Comparison of ENCODE assay signal across 8 mouse cellular contexts in genomic region chr5:34336775-34337450, GRCm38 (mm10). TPM values are rescaled to one million over a fixed set of nuclear protein-coding genes. Genes with fewer than 3 reads are reported as not detected.
A peak's percentile ranks its signal among the peaks of the same experiment; 100 is the strongest.
DNase-seq lines count a peak whose midpoint lies in the region; ATAC-seq lines count a peak whose summit lies in the region.

No protein-coding gene starts in this region.

- H3K27me3 ChIP-seq in heart, embryonic 10.5 days (ENCODE audit: insufficient read depth, poor library complexity, severe bottlenecking), result no peaks in the 10 kb centered on the region
- H3K27me3 ChIP-seq in liver, embryonic 16.5 days (ENCODE audit: control insufficient read depth, insufficient read depth, low read depth, low read length), result no peaks in the 10 kb centered on the region
- H3K27me3 ChIP-seq in stomach, embryonic 16.5 days (ENCODE audit: control insufficient read depth, insufficient read depth, low read length), result no peaks in the 10 kb centered on the region

- peak overlapping the region; percentile 97 for H3K9ac ChIP-seq in liver, embryonic 16.5 days (ENCODE audit: low read depth, low read length)
- H3K9ac ChIP-seq in stomach, embryonic 16.5 days (ENCODE audit: low read length), result peak overlapping the region; percentile 98

- H3K9me3 ChIP-seq in heart, embryonic 10.5 days, result no peaks in the 10 kb centered on the region
- H3K9me3 ChIP-seq in liver, embryonic 16.5 days (replicated peaks; ENCODE audit: control insufficient read depth, low read length), result no peaks in the 10 kb centered on the region
- no peaks in the 10 kb centered on the region for H3K9me3 ChIP-seq in stomach, embryonic 16.5 days (replicated peaks; ENCODE audit: control insufficient read depth, low read length)

- peak; percentile 50 for ATAC-seq in liver, embryonic 16.5 days (ENCODE audit: low read depth)
- ATAC-seq in stomach, embryonic 16.5 days (ENCODE audit: insufficient read depth, low FRiP score), result peak; percentile 59; the same call in 1 of the 2 replicates

- H3K4me3 ChIP-seq in heart, embryonic 10.5 days, result peak overlapping the region; percentile 96
- H3K4me3 ChIP-seq in liver, embryonic 16.5 days (ENCODE audit: low read depth, low read length), result peak overlapping the region; percentile 99
- H3K4me3 ChIP-seq in stomach, embryonic 16.5 days (replicated peaks; ENCODE audit: low read length), result peak overlapping the region; percentile 97

- peaks cover 7% of the 10 kb centered on the region for H3K36me3 ChIP-seq in heart, embryonic 10.5 days
- no peaks in the 10 kb centered on the region for H3K36me3 ChIP-seq in liver, embryonic 16.5 days (ENCODE audit: control insufficient read depth, insufficient read depth)
- H3K36me3 ChIP-seq in stomach, embryonic 16.5 days (ENCODE audit: control insufficient read depth, insufficient read depth, low read length), result no peaks in the 10 kb centered on the region

- DNase-seq in 3T3-L1 (ENCODE audit: low read depth, low spot score) (peak; percentile 73), ZHBTc4 (ENCODE audit: low read depth, low spot score) (peak; percentile 94)
- peak; percentile 48 for DNase-seq in embryo, embryonic 11.5 days (ENCODE audit: low read depth, low spot score)
- peak; percentile 90 for DNase-seq in heart, embryonic 10.5 days (ENCODE audit: low spot score)
- peak; percentile 33 to 44 for DNase-seq in kidney, adult 8-10 months
- peak; percentile 72 for DNase-seq in neural tube, embryonic 10.5 days (ENCODE audit: extremely low spot score, low spot score)

- peaks cover 11% of the 10 kb centered on the region; the same call in 1 of the 2 replicates for H3K4me1 ChIP-seq in heart, embryonic 10.5 days
- peaks cover 19% of the 10 kb centered on the region for H3K4me1 ChIP-seq in liver, embryonic 16.5 days (ENCODE audit: control insufficient read depth, low read depth, low read length)
- H3K4me1 ChIP-seq in stomach, embryonic 16.5 days (ENCODE audit: control insufficient read depth, insufficient read depth, low read length), result peaks cover 14% of the 10 kb centered on the region

- under 1% methylated on average over 42 of the region's 42 CpGs for WGBS in heart, embryonic 10.5 days
- WGBS in liver, embryonic 16.5 days (ENCODE audit: insufficient replicate concordance), result under 1% methylated on average over 42 of the region's 42 CpGs
- under 1% methylated on average over 42 of the region's 42 CpGs for whole genome bisulfite sequencing in stomach, embryonic 16.5 days

- H3K27ac ChIP-seq in heart, embryonic 10.5 days, result peak overlapping the region; percentile 99
- H3K27ac ChIP-seq in liver, embryonic 16.5 days (ENCODE audit: low read length), result peak overlapping the region; percentile 96
- H3K27ac ChIP-seq in stomach, embryonic 16.5 days (ENCODE audit: low read length), result peak overlapping the region; percentile 98

- H3K4me2 ChIP-seq in liver, embryonic 16.5 days (ENCODE audit: low read depth, low read length), result peak overlapping the region; percentile 97
- H3K4me2 ChIP-seq in stomach, embryonic 16.5 days (ENCODE audit: low read depth, low read length), result peak overlapping the region; percentile 89

RNA-seq across cellular contexts. Expression of gene Rnf4, which starts 0.8 kb away (rescaled TPM):
- polyA plus RNA-seq in heart, embryonic 10.5 days (2016; fragmentation: Nextera tagmentation; extraction: Ambion mirVana), result 150 and 156 TPM in 2 replicates
- 68.3 and 68.4 TPM in 2 replicates for polyA plus RNA-seq in liver, embryonic 16.5 days (2015; fragmentation: Nextera tagmentation; extraction: Ambion mirVana)
- polyA plus RNA-seq in stomach, embryonic 16.5 days (2015; fragmentation: Nextera tagmentation; extraction: Ambion mirVana), result 151 and 164 TPM in 2 replicates

RNA-seq across cellular contexts. Expression of gene Fam193a, which starts 32.8 kb away (rescaled TPM):
- polyA plus RNA-seq in heart, embryonic 10.5 days (2016; fragmentation: Nextera tagmentation; extraction: Ambion mirVana), result 7.6 and 11.4 TPM in 2 replicates
- polyA plus RNA-seq in liver, embryonic 16.5 days (2015; fragmentation: Nextera tagmentation; extraction: Ambion mirVana), result 3.2 and 3.3 TPM in 2 replicates
- polyA plus RNA-seq in stomach, embryonic 16.5 days (2015; fragmentation: Nextera tagmentation; extraction: Ambion mirVana), result 8.7 and 9.2 TPM in 2 replicates

RNA-seq across cellular contexts. Expression of gene Cfap99, which starts 48.5 kb away (rescaled TPM):
- 0.12 TPM in 1 of 2 replicates, not detected in the other for polyA plus RNA-seq in heart, embryonic 10.5 days (2016; fragmentation: Nextera tagmentation; extraction: Ambion mirVana)
- not detected in 2 replicates for polyA plus RNA-seq in liver, embryonic 16.5 days (2015; fragmentation: Nextera tagmentation; extraction: Ambion mirVana)
- 0.14 TPM in 1 of 2 replicates, not detected in the other for polyA plus RNA-seq in stomach, embryonic 16.5 days (2015; fragmentation: Nextera tagmentation; extraction: Ambion mirVana)

RNA-seq across cellular contexts. Expression of gene Zfyve28, which starts 48.7 kb away (rescaled TPM):
- polyA plus RNA-seq in heart, embryonic 10.5 days (2016; fragmentation: Nextera tagmentation; extraction: Ambion mirVana), result 0.52 and 0.93 TPM in 2 replicates
- 0.02 and 0.11 TPM in 2 replicates for polyA plus RNA-seq in liver, embryonic 16.5 days (2015; fragmentation: Nextera tagmentation; extraction: Ambion mirVana)
- polyA plus RNA-seq in stomach, embryonic 16.5 days (2015; fragmentation: Nextera tagmentation; extraction: Ambion mirVana), result 0.63 and 1.1 TPM in 2 replicates

Comparison
In these comparisons a context has a peak if more than half of its experiments do, and no peak if none do; other contexts are left out.
1. Peak in every context shown above with its lines: DNase-seq, ATAC-seq, H3K4me3 ChIP-seq and H3K27ac ChIP-seq.
2. DNase-seq: peak in every context shown above with its lines; median percentile 94 in ZHBTc4; 90 in heart, embryonic 10.5 days; 73 in 3T3-L1; 72 in neural tube, embryonic 10.5 days; 48 in embryo, embryonic 11.5 days; 38 in kidney, adult 8-10 months.